Mouse (Mus musculus) C2C12 (cell line): ENCODE measurements around the gene Rce1. TPM values are rescaled to one million over a fixed set of nuclear protein-coding genes. Genes with fewer than 3 reads are reported as not detected.
A peak's percentile ranks its signal among the peaks of the same experiment; 100 is the strongest.

ENCODE experiments used
- H3K27me3 ChIP-seq: one replicate; pipeline ENCODE4 v1.6.1; 2011; ENCODE audit not compliant: control insufficient read depth, insufficient read depth, insufficient read length
- H3K36me3 ChIP-seq: one replicate; pipeline ENCODE4 v1.6.1; 2011; ENCODE audit not compliant: control insufficient read depth, insufficient read depth
- H3K4me3 ChIP-seq: one replicate; pipeline ENCODE4 v1.5.1; 2011; ENCODE audit warnings: mild to moderate bottlenecking, control low read depth; ENCODE audit not compliant: poor library complexity, insufficient read depth, severe bottlenecking
- H3K79me2 ChIP-seq: one replicate; pipeline ENCODE4 v1.6.1; 2011; ENCODE audit not compliant: control insufficient read depth, insufficient read depth
- H3K79me3 ChIP-seq: one replicate; pipeline ENCODE4 v1.6.1; 2011; ENCODE audit warnings: low read depth, control low read depth
- H3ac ChIP-seq: one replicate; pipeline ENCODE3; 2011; ENCODE audit warnings: low read depth; ENCODE audit not compliant: control insufficient read depth, insufficient read length
- CEBPB ChIP-seq: IDR thresholded peaks from one replicate; pipeline ENCODE4 v1.6.1; 2011; ENCODE audit warnings: low read depth, mild to moderate bottlenecking, control low read depth, moderate library complexity
- CTCF ChIP-seq: IDR thresholded peaks from one replicate; pipeline ENCODE4 v1.5.1; 2011; ENCODE audit not compliant: control insufficient read depth, insufficient read depth, insufficient read length
- FOSL1 ChIP-seq: IDR thresholded peaks from one replicate; pipeline ENCODE4 v1.8.0; 2011; ENCODE audit warnings: mild to moderate bottlenecking, low read length; ENCODE audit not compliant: poor library complexity, insufficient read depth, severe bottlenecking
- MAX ChIP-seq: IDR thresholded peaks from one replicate; pipeline ENCODE4 v1.6.1; 2011; ENCODE audit warnings: mild to moderate bottlenecking, control low read depth
- MYOD1 ChIP-seq: IDR thresholded peaks from one replicate; pipeline ENCODE4 v1.6.1; 2011; ENCODE audit warnings: low read depth; ENCODE audit not compliant: control insufficient read depth, insufficient read length
- MYOG ChIP-seq: IDR thresholded peaks from one replicate; pipeline ENCODE4 v1.6.1; 2011; ENCODE audit not compliant: control insufficient read depth, insufficient read length; ENCODE audit errors: extremely low read depth
- USF1 ChIP-seq: IDR thresholded peaks from one replicate; pipeline ENCODE4 v1.6.1; 2011; ENCODE audit warnings: low read depth, mild to moderate bottlenecking, control low read depth, moderate library complexity
- polyA plus RNA-seq: library from polyadenylated mRNA; unstranded; fragments of >200 nt; fragmentation: generic; extraction: Trizol; gene quantifications from one replicate; pipeline ENCODE4 v1.2.1, GENCODE M21; 2012; ENCODE audit warnings: missing spikeins

Gene Rce1
- polyA plus RNA-seq, 1 experiment = 56.9 TPM

DNA sequence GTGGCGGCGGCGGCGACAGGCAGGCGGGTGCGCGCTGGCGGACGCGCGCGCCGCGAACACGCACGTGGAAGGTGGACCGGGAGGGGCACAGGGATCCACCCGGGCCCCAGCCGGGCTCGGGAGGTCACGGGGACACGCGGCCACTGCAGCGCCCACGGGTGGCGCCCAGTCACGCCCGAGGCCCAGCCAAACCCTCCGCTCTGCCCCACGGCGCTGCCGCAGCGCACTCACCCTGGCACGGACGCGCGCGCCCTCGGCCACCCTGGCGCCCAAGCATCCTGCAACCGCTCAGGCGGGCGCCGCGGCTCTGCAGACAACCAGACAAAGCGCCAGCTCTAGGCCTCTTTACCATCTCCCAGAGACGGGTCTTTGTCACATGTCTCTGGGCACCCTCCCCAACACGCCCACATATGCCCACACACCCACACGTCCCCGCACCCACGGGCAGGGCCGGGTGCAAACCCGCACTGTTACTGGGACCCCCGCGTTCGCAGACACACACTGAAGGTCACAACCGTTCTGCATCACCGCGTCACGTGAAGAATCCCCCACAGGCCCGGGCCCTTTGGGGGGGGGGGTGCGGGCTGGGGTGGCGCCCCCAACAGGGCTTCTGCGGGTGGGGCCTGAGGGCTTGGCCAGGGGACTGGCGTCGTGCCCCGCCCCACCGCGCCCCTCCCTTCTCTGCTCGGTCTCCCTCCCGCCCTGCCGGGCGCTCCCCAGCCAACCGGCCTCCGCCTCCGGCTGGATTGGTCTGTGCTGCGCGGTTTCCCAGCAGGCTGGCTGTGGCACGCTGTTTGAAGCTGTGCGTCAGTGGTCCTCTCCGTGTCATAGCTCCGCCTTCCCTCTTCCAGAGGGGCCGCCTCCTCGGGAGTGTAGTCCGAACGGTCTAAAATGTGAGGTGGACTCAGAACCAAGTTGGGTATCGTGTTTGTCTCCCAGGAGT lies 10.0 kb downstream of the Rce1 start, which contains the start of gene Lrfn4:
Lrfn4 (minus strand) TSS at position 517 of the 943 bp plus-strand sequence.
- peaks cover 27% of the 10 kb centered on the region for H3K79me2 ChIP-seq
- TF ChIP-seq USF1 = peak; percentile 53
- peak; percentile 26 for TF ChIP-seq MAX
- TF ChIP-seq MYOD1 = no peak
- H3K27me3 ChIP-seq = no peaks in the 10 kb centered on the region
- peak within 1 kb of the TSS; percentile 79 for H3ac ChIP-seq
- H3K4me3 ChIP-seq = peak within 1 kb of the TSS; percentile 75
- peaks cover 12% of the 10 kb centered on the region for H3K79me3 ChIP-seq
- peaks cover 12% of the 10 kb centered on the region for H3K36me3 ChIP-seq

DNA sequence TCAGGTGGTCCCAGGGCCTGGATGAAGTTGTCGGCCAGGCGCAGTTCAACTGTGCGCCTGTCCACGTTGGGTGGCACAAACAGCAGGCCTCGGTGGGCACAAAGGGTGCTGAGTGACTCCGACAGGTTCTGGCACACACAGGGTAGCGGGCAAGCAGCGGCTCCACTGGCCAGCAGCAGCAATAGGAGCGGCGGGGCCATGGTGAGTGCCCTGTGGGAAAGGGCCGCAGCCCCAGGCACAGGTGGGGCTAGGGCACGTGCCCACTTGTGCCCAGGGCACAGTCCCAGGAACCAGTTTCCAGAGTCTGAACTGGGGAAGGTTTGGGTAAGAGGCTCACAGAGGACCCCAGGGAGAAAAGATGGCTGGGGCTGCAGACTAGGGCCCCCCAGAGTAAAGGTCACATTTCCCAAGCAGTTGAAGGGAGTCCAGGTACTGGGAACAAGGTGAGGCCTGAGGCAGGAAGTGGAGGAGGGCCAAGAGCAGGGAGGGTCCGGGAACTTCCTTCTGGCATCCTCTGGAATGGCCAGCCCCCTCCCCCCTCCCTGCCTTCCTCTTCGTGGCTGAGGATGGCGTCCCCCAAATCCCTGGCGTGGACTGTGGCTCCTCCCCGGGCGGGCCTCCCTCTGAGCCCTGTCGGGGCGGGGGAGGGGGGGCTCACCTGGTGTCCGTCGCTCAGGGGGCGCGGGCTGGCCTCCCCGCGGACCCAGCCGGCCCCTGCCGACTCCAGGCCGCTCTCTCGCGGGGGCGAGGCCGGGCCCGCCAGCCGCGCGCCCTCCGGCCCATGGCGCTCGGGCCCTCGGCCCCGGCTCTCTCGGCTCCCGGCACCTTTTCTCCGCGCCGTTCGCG lies 10.9 kb downstream of the Rce1 start:
- Histone ChIP-seq H3K79me3 (peaks cover 12% of the 10 kb centered on the region), H3K36me3 (peaks cover 12% of the 10 kb centered on the region), H3K27me3 (no peaks in the 10 kb centered on the region), H3ac (peak overlapping the region; percentile 79), H3K79me2 (peaks cover 27% of the 10 kb centered on the region), H3K4me3 (peak overlapping the region; percentile 75)
- no peak for TF ChIP-seq MYOG
- no peak for TF ChIP-seq CEBPB
- no peak for TF ChIP-seq FOSL1
- TF ChIP-seq USF1 = no peak
- no peak for TF ChIP-seq MYOD1
- no peak for TF ChIP-seq CTCF
- no peak for TF ChIP-seq MAX

DNA sequence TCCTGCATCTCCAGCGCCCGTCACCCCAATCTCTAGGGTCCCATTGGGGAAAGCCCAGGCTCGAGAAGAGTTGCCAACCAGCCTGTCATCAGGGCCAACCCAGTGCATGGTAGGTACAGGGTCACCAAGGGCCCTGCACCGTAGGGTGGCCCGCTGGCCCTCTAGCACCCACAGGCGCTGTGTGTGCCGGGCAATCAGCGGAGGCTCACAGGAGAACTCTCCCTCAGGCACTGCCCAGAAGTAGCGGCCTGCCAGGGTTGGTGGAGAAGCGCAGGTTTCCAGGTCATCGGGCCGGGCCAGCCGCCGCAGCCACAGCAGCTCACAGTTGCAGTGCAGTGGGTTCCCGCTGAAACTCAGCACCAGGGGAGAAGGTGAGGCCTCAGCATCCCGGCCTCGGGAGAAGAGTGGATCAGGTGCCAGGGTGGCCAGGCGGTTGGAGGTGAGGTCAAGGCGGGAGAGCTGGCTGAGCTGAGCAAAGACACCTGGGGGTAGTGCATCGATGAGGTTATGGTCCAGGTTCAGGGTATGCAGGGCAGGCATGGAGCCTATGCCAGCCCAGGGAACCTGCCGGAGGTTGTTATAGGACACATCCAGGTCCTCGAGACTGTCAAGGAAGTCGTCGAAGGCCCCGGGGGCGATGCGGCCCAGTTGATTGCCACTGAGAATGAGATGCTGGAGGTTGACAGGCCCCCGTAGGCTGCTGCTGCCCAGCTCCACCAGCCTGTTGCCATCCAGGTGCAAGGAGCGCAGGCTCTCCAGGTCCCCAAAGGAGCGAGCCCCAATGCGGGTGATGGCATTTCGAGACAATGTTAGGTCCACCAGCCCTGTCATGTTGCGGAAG lies 11.8 kb downstream of the Rce1 start:
- Histone ChIP-seq H3K4me3 (no peak overlapping the region), H3K27me3 (no peaks in the 10 kb centered on the region), H3K79me2 (peaks cover 27% of the 10 kb centered on the region), H3K79me3 (peaks cover 12% of the 10 kb centered on the region), H3ac (peak overlapping the region; percentile 55), H3K36me3 (peaks cover 12% of the 10 kb centered on the region)
- TF ChIP-seq MAX = no peak
- TF ChIP-seq FOSL1 = no peak
- TF ChIP-seq CTCF = no peak
- no peak for TF ChIP-seq MYOD1
- TF ChIP-seq USF1 = no peak
- TF ChIP-seq MYOG = no peak
- TF ChIP-seq CEBPB = no peak

DNA sequence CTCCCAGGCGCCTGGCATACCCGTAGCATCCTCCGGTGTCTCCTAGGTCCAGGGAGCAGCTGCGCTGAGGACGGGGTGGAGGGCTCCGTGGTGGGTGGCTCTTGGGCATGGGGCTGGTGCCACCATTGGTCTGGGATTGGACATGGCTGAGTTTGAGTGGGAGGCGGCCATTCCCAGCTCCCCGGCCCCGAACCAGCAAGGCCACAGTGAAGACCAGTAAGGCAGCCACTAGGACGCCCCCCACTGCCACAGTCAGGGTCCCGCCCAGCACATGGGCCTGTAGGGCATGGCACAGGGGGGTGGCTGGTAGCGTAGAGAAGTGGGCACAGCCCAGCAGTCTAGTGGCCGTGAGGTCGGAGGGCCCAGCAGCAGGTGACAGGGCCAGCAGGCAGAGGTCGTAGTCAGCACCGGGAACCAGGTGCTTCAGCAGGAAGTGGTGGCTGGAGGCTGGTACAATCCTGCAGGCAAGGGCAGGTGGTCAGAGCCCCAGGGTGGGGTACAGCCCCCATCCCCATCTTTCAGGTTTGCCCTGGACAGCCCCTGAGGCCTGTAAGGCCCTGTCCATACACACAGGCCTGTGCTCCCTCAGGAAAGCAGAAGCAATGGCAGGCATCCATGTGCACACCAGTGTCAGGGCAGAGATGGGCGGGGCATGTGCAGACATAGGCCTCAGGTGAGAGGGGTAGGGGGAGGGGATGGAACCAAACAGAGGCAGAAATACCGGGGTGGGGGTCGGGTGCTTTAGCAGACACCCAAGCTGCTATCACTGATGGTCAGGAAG lies 13.1 kb downstream of the Rce1 start:
- H3K79me2 ChIP-seq = peaks cover 27% of the 10 kb centered on the region
- H3K27me3 ChIP-seq = no peaks in the 10 kb centered on the region
- no peak overlapping the region for H3K4me3 ChIP-seq
- TF ChIP-seq MYOG (no peak), FOSL1 (no peak), CEBPB (no peak), MAX (no peak), MYOD1 (no peak), USF1 (no peak), CTCF (no peak)
- peaks cover 12% of the 10 kb centered on the region for H3K36me3 ChIP-seq
- H3K79me3 ChIP-seq = peaks cover 12% of the 10 kb centered on the region
- H3ac ChIP-seq = no peak overlapping the region

DNA sequence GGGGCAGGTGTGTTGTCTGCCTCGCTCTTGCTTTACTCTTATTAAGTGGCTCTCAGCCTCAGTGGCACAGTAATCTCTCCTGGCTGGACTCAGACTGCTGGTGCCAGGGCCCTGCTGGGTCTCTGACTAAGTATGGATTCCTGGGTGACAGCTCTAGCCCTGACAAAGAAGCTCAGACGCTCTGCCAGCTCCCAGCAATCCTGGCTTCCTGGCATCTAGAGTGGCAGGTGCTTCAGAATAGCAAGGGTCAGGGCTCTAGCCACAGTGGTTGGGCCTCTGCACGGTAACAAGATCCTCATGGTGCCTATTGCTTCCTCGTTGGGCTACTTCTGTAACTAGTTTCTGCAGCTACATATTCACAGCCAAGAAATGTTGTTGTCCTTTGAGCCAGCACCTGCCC lies 15.3 kb downstream of the Rce1 start:
- no peak overlapping the region for H3K4me3 ChIP-seq
- no peaks in the 10 kb centered on the region for H3K27me3 ChIP-seq
- peaks cover 12% of the 10 kb centered on the region for H3K36me3 ChIP-seq
- H3K79me2 ChIP-seq = peaks cover 27% of the 10 kb centered on the region
- no peak overlapping the region for H3ac ChIP-seq
- H3K79me3 ChIP-seq = peaks cover 12% of the 10 kb centered on the region
- TF ChIP-seq CEBPB (no peak), USF1 (no peak), FOSL1 (no peak), MYOG (no peak), CTCF (no peak), MAX (no peak), MYOD1 (no peak)
